Mouse (Mus musculus): Measurements from ENCODE around the gene Rnf166.
A peak's percentile ranks its signal among the peaks of the same experiment; 100 is the strongest.

Gene Rnf166

GRCm38 (mm10) chr8:122439336-122439735, 36.5 kb downstream of the Rnf166 start:
- no peak for DNase-seq (ENCODE audit: low read depth, low spot score)

GRCm38 (mm10) chr8:122437708-122438331, 38.0 kb downstream of the Rnf166 start:
- no peak for DNase-seq (ENCODE audit: low read depth, low spot score)

- no peak for DNase-seq (ENCODE audit: low read depth, low spot score)
These were observed 39.2 kb downstream of the Rnf166 start for GRCm38 (mm10) chr8:122436586-122437125.

- no peak for DNase-seq (ENCODE audit: low read depth, low spot score)
These were observed 39.7 kb downstream of the Rnf166 start for GRCm38 (mm10) chr8:122436146-122436545.

GRCm38 (mm10) chr8:122435375-122435774, 40.5 kb downstream of the Rnf166 start:
- DNase-seq (ENCODE audit: low read depth, low spot score): no peak

GRCm38 (mm10) chr8:122433269-122433905, 42.5 kb downstream of the Rnf166 start:
- no peak for DNase-seq (ENCODE audit: low read depth, low spot score)

GRCm38 (mm10) chr8:122432443-122433268, 43.2 kb downstream of the Rnf166 start, which contains the start of gene Cyba:
TSS of gene Cyba (minus strand) at chr8:122432930.
- DNase-seq (ENCODE audit: low read depth, low spot score): peak; percentile 64

- no peak for DNase-seq (ENCODE audit: low read depth, low spot score)
These were observed 44.0 kb downstream of the Rnf166 start for GRCm38 (mm10) chr8:122431694-122432442.

- no peak for DNase-seq (ENCODE audit: low read depth, low spot score)
These were observed 45.2 kb downstream of the Rnf166 start for GRCm38 (mm10) chr8:122430646-122431045.

- DNase-seq (ENCODE audit: low read depth, low spot score): no peak
These were observed 45.7 kb downstream of the Rnf166 start for GRCm38 (mm10) chr8:122430058-122430636.

GRCm38 (mm10) chr8:122428163-122428562, 47.7 kb downstream of the Rnf166 start:
- no peak for DNase-seq (ENCODE audit: low read depth, low spot score)

GRCm38 (mm10) chr8:122427607-122428006, 48.3 kb downstream of the Rnf166 start:
- DNase-seq (ENCODE audit: low read depth, low spot score): no peak

GRCm38 (mm10) chr8:122426145-122426544, 49.7 kb downstream of the Rnf166 start:
- DNase-seq (ENCODE audit: low read depth, low spot score): no peak

- DNase-seq (ENCODE audit: low read depth, low spot score): no peak
These were observed 52.2 kb downstream of the Rnf166 start for GRCm38 (mm10) chr8:122423659-122424058.

- no peak for DNase-seq (ENCODE audit: low read depth, low spot score)
These were observed 52.6 kb downstream of the Rnf166 start for GRCm38 (mm10) chr8:122423217-122423616.

GRCm38 (mm10) chr8:122421376-122422070, 54.3 kb downstream of the Rnf166 start, which contains the start of gene Il17c:
TSS of gene Il17c (plus strand) at chr8:122422020.
- DNase-seq (ENCODE audit: low read depth, low spot score): no peak

GRCm38 (mm10) chr8:122419881-122420555, 55.8 kb downstream of the Rnf166 start:
- no peak for DNase-seq (ENCODE audit: low read depth, low spot score)

Measured in mesoderm, embryonic 11.5 days (tissue).